Mouse (Mus musculus) layer of hippocampus, adult 8-10 months (tissue): ENCODE results near the gene Megf6. TPM values are rescaled to one million over a fixed set of nuclear protein-coding genes. Genes with fewer than 3 reads are reported as not detected.

Experiments used
- DNase-seq, 2 experiments: peaks; one replicate each; pipeline ENCODE4 v3.0.0; 2022; ENCODE audit warnings: low spot score in 2 of 2
- total RNA-seq, 4 experiments: library from RNA; stranded (reverse); gene quantifications; 2 replicates each; pipeline ENCODE4 v1.2.4; 2022

Gene Megf6
- total RNA-seq, 4 experiments from 2014 or later = 5.3 to 7.2 (median 5.7) TPM

GRCm38 (mm10) chr4:154159961-154160537 lies 10.5 kb upstream of the Megf6 start:
- DNase-seq = no peak

- peak; percentile 96 to 97 for DNase-seq
Observed at GRCm38 (mm10) chr4:154160538-154161390, 9.8 kb upstream of the Megf6 start, which contains the start of gene Tprgl. Gene Tprgl (minus strand): TSS chr4:154160666.

DNA sequence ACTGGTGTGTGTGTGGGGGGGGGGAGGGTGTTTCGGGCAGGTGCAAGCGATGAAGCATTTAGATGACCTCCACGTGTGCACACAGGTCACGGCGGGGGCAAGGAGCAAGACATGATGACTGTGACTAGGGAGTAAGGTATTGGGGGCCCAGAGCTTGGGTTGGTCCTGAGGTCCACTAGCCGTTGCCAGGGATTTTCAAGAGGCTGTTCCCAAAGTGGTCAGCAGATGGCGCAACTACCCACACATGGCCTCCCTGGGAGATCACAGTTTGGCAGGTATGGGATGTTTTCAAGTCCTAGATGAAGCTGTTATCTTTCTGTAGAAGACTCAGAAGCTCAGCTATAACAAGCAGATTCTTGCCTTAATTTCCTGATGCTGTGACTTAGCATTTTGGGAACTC lies 7.2 kb upstream of the Megf6 start:
- DNase-seq = peak in 1 of 2 experiments; percentile 72

- no peak for DNase-seq
Observed at GRCm38 (mm10) chr4:154167053-154167452, 3.5 kb upstream of the Megf6 start.

DNA sequence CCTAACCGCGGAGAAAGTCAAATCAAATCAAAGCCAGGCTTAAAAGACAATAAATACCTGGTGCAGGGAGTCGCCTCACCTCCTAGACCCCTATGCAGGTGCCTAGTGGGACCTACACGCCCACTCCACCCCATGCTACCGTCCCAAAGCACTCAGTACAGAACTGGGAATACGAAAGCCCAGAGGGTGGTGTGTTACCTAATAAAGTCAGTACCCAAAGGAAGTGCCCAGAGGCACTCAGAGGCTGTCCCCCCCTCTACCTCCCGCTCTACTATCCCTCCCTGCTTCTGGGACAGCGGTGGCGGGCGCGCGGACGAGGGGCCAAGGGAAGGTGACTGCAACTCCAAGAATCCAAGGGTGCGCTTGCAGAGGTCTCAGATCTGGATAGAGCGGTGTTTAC lies 509 bp upstream of the Megf6 start:
- DNase-seq = no peak

- DNase-seq = no peak
Observed at GRCm38 (mm10) chr4:154171151-154171930, 811 bp downstream of the Megf6 start.

- DNase-seq = no peak
Observed at GRCm38 (mm10) chr4:154171931-154172604, 1.5 kb downstream of the Megf6 start.

DNA sequence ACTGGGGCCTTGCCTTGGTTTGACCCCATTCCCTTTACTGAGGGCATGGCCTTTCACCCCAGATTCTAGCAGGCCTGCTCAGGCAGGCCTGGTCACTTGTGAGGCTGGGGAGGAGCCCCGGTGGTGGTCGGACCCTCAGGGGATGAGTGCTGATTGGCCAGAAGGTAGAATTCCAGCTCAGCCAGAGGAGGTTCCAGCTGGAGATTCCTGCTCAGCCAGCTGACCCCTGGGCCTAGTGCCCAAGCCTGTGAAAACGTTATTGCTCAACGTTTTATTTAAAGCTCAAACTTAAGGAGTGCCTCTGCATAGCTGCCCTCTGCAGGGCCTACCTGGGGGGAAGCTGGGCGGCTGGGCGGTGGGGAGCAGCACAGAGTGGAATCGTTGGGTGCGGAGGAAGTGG lies 6.7 kb downstream of the Megf6 start:
- no peak for DNase-seq

GRCm38 (mm10) chr4:154181001-154181400 lies 10.5 kb downstream of the Megf6 start:
- no peak for DNase-seq

DNA sequence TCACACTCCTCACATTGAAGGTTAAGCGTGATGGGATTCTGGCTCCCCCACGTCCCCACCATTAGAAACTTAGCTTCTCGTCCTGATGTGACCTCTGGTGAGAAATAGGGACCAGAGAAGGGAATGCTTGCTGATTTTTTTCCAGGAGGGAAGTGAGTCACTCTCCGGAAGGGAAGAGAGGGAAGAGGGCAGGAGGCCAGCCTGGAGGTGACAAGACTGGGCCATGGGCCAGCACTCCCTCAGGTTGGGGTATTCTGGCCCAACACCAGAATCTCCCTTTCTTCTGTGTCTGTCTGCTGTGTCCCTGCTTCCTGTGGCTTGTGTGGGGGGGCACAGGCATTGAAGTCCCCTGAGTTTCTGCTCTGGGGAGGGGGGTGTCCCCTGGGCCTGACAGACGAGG lies 13.0 kb downstream of the Megf6 start:
- DNase-seq = no peak

GRCm38 (mm10) chr4:154185001-154185400 lies 14.5 kb downstream of the Megf6 start:
- no peak for DNase-seq

- DNase-seq = no peak
Observed at GRCm38 (mm10) chr4:154186002-154186537, 15.5 kb downstream of the Megf6 start.

- no peak for DNase-seq
Observed at GRCm38 (mm10) chr4:154188948-154189347, 18.4 kb downstream of the Megf6 start.

- no peak for DNase-seq
Observed at GRCm38 (mm10) chr4:154197961-154198360, 27.4 kb downstream of the Megf6 start.

DNA sequence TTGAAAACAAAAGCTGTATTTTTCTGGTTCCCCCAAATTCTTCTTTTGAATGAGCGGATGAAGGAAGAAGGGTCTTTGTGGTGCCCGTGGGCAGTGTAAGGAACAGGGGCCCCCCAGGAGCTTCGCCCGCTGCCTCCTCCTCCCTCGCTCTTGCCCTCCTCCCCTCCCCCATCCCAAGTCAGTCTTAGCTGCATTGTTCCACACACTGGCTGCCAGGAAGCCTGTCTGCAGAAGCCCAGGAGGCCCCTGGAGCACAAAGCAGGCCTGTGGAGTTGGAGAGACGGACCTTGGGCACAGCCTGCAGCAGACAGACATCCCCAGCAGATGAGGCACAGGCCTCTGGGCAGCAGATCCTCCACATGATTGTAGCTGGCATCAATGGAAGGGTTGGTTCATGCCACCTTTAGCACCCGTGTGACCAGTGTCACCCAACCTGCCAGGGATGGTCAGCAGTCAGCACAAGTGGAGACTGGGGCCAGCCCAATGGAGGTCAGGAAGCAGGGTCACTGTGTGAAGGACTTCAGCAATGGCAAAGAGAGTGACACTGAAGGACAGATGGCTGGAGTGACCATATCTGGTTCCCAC lies 27.9 kb downstream of the Megf6 start:
- DNase-seq = no peak

DNA sequence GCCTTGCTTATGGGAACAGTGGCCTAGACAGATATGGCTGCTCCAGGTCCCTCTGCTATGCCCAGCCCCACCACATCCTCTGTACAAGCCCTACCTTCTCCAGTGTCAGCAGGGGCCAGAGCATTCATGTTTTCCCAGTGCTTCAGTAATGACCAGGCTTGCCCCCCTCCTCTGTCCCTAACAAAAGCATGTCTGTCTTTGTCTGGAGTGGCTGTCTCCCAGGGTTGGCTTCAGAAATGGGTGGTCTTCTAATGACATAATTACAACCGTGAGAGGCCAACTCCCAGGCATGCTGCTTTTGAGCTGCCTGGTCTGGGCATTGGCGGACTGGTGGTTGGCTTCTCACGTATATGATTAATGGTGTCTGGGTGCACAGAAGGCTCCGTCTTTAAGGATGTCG lies 31.0 kb downstream of the Megf6 start:
- no peak for DNase-seq

- DNase-seq = no peak
Observed at GRCm38 (mm10) chr4:154204532-154204931, 34.0 kb downstream of the Megf6 start.

DNA sequence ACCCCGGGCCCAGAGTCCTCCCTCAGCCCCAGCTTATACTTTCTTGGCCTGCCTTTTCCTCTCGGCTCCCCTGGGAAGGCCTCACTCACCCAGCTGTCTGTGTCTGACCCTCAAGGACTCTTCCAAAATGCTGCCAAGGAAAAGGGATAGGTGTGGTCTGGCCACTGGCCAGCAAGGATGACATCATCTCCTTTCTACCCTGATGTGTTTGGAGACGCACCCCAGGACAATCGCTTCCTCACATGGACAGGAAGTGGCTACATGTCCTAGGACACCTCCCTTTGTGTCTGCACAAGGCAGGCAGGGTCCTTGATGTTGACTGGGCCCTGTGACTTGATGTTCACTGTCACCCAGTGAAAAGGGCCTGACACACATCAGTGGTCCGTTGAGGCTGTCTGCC lies 34.9 kb downstream of the Megf6 start:
- DNase-seq = no peak

GRCm38 (mm10) chr4:154207261-154207660 lies 36.7 kb downstream of the Megf6 start:
- DNase-seq = peak; percentile 15 to 51

DNA sequence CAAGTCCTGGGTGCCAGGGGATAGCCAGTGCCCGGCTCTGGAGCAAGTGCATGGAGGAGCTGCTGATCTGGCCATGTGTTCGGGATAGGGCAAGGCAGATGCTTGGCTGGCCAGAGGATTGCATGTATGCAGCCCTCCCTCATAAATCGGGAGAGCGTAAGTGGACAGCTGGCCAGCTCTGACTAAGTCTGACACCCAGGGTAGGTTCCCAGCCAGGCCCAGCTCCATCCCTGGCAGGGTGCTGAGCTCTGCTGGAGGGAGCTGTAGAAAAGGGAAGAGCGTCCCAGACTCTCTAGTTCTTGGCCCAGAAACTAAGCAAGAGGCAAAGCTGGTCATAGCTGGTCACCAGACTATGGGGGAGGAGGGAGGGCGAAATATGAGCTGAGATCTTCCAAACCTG lies 38.5 kb downstream of the Megf6 start:
- no peak for DNase-seq

DNA sequence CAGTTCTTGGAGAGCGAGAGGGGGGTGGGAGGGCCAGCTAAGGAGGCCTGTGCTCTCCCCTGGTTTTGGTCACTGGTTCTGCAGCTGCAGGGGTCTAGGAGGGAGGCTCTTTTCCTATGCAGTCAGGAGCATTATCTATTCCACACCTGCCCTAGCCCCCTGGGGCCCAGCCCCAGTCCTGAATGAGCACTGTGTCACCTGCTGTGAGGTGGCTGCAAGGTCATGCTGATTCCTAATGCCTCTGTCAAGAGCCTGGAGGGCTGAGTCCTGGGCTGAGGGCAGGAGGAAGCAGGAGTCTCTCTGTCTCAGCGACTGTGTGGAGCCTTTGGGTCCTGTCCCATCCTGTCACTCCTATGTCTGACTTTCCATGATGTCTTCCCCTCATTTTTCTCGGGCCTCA lies 39.3 kb downstream of the Megf6 start:
- no peak for DNase-seq
